Comparison of ENCODE assay signal across 8 mouse cellular contexts in the genomic region with DNA sequence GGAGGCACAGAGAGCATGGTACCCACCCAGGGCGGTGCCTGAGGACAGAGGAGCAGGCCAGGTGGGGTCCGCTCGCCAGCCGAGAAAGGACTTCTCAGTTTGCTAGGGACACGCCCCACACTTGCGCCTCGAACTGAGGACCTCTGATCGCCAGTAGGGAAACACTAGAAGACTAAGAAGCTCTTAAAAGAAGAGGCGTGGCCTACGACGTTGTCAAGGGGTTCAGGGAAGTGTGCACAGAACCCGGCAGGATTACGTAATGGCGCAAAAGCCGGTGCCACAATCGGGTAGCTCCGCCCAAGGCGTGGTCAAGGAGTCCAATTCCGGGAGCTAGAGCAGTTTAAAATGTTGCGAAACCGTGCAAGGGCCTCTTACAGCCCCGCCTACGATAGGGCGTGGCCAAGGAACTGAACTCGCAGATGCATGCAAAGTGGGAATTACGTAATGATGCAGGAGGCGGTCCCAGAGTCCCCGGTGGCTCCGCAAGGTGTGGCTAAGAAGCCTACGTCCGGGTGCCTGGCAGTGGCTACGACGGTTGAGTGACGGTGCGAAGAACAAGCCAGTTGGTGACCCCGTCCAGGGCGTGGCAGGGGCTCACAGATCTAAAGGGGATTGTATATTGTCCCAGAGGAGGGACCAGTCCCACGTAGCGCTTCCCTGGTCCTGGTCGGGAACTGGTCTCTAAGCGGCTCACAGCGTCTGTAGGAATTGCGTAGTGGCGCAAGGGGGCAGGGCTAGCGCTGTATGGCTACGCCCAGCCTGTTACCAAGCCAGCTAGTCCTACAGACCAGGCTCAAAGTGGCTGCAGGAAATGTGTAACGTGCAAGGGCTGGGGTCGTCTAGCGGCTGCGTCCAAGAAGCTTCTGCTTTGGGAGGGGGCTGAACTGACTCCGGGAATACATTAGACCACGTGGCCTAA. TPM values are rescaled to one million over a fixed set of nuclear protein-coding genes. Genes with fewer than 3 reads are reported as not detected.
DNase-seq lines count a peak whose midpoint lies in the region; ATAC-seq and TF ChIP-seq lines count a peak whose summit lies in the region.

A gene (plus strand): TSS at position 482 of the 919 bp plus-strand sequence.

- peak within 1 kb of the TSS; percentile 86 for H3K27ac ChIP-seq in CH12.LX (ENCODE audit: insufficient read depth, low read depth)
- H3K27ac ChIP-seq in forebrain, embryonic 11.5 days (ENCODE audit: low read depth, low read length), result peak within 1 kb of the TSS; percentile 94
- H3K27ac ChIP-seq in heart, embryonic 16.5 days (ENCODE audit: low read length), result peak within 1 kb of the TSS; percentile 98
- H3K27ac ChIP-seq in liver, embryonic 15.5 days (replicated peaks), result peak within 1 kb of the TSS; percentile 94
- H3K27ac ChIP-seq in neural tube, embryonic 12.5 days, result peak within 1 kb of the TSS; percentile 92

- H3K4me1 ChIP-seq in CH12.LX (ENCODE audit: control insufficient read depth in 1 of 2, insufficient read depth in 2 of 2), result peaks cover 10 to 31% of the 10 kb centered on the region in 2 experiments
- peaks cover 5% of the 10 kb centered on the region; the same call in 1 of the 2 replicates for H3K4me1 ChIP-seq in forebrain, embryonic 11.5 days (replicated peaks; ENCODE audit: control insufficient read depth, insufficient read depth, low read length)
- H3K4me1 ChIP-seq in heart, embryonic 16.5 days (ENCODE audit: control insufficient read depth, insufficient read depth, low read length), result peaks cover 7% of the 10 kb centered on the region
- peaks cover 50% of the 10 kb centered on the region for H3K4me1 ChIP-seq in liver, embryonic 15.5 days (replicated peaks)
- peaks cover 21% of the 10 kb centered on the region for H3K4me1 ChIP-seq in neural tube, embryonic 12.5 days

- no peak for TF ChIP-seq RAD21 in CH12.LX (IDR thresholded peaks at IDR 0.05; ENCODE audit: low read depth, low read length)

- dilution Hi-C loops in CH12.LX (cut with MboI; ENCODE audit: extremely low pct_ligation_motif_present, extremely low pct_unique_long_range_greater_than_20kb, low sequenced_read_pairs), result no loop called here

- H3K79me2 ChIP-seq in CH12.LX (replicated peaks; ENCODE audit: control insufficient read depth, extremely low read depth, insufficient read depth, poor library complexity, severe bottlenecking), result no peaks in the 10 kb centered on the region; the same call in 1 of the 2 replicates

- H3K9ac ChIP-seq in CH12.LX (ENCODE audit: insufficient read depth, low read depth), result peak within 1 kb of the TSS; percentile 82
- peak within 1 kb of the TSS; percentile 69 for H3K9ac ChIP-seq in forebrain, embryonic 11.5 days (ENCODE audit: low read length)
- H3K9ac ChIP-seq in heart, embryonic 16.5 days (ENCODE audit: low read length), result peak within 1 kb of the TSS; percentile 81
- H3K9ac ChIP-seq in liver, embryonic 15.5 days, result peak within 1 kb of the TSS; percentile 74
- H3K9ac ChIP-seq in neural tube, embryonic 12.5 days, result peak within 1 kb of the TSS; percentile 70

- peak; percentile 89 for ATAC-seq in forebrain, embryonic 11.5 days (replicated peaks; ENCODE audit: low FRiP score)
- ATAC-seq in heart, embryonic 16.5 days (replicated peaks; ENCODE audit: extremely low read depth, insufficient read depth, low FRiP score), result peak; percentile 87
- peak; percentile 86 for ATAC-seq in liver, embryonic 15.5 days (ENCODE audit: insufficient read depth)
- ATAC-seq in neural tube, embryonic 12.5 days (ENCODE audit: low FRiP score, low read depth), result peak; percentile 85

- H3K36me3 ChIP-seq in CH12.LX (replicated peaks in 1 of 2; ENCODE audit: control insufficient read depth in 1 of 2, insufficient read depth in 1 of 2, low read length in 1 of 2), result peaks cover 2 to 18% of the 10 kb centered on the region in 2 experiments
- no peaks in the 10 kb centered on the region for H3K36me3 ChIP-seq in forebrain, embryonic 11.5 days (ENCODE audit: control insufficient read depth, insufficient read depth, low read length)
- H3K36me3 ChIP-seq in heart, embryonic 16.5 days (ENCODE audit: control insufficient read depth, insufficient read depth), result 0 out of 2 replicates have a peak, but pooled peaks cover 3% of the 10 kb centered on the region
- no peaks in the 10 kb centered on the region; the same call in 1 of the 2 replicates for H3K36me3 ChIP-seq in liver, embryonic 15.5 days (replicated peaks)
- no peaks in the 10 kb centered on the region for H3K36me3 ChIP-seq in neural tube, embryonic 12.5 days

- peak within 1 kb of the TSS; percentile 66 to 73 (median 67) for H3K4me3 ChIP-seq in CH12.LX (replicated peaks in 1 of 3; ENCODE audit: low read depth in 2 of 3, low read length in 2 of 3, poor library complexity in 1 of 3)
- peak within 1 kb of the TSS; percentile 57 for H3K4me3 ChIP-seq in forebrain, embryonic 11.5 days (ENCODE audit: low read depth, low read length)
- H3K4me3 ChIP-seq in heart, embryonic 16.5 days (ENCODE audit: low read length), result peak within 1 kb of the TSS; percentile 75
- H3K4me3 ChIP-seq in liver, embryonic 15.5 days (replicated peaks), result peak within 1 kb of the TSS; percentile 69
- H3K4me3 ChIP-seq in neural tube, embryonic 12.5 days, result peak within 1 kb of the TSS; percentile 56

- no peaks in the 10 kb centered on the region for H3K9me3 ChIP-seq in CH12.LX (replicated peaks; ENCODE audit: low read length)
- H3K9me3 ChIP-seq in forebrain, embryonic 11.5 days (ENCODE audit: control insufficient read depth, low read length), result no peaks in the 10 kb centered on the region
- no peaks in the 10 kb centered on the region for H3K9me3 ChIP-seq in heart, embryonic 16.5 days (replicated peaks; ENCODE audit: control insufficient read depth, low read length)
- H3K9me3 ChIP-seq in liver, embryonic 15.5 days (replicated peaks), result no peaks in the 10 kb centered on the region
- no peaks in the 10 kb centered on the region for H3K9me3 ChIP-seq in neural tube, embryonic 12.5 days

- in situ Hi-C loops in CH12.LX (cut with MboI; ENCODE audit: low pct_ligation_motif_present, low pct_unique_long_range_greater_than_20kb, low sequenced_read_pairs), result no loop called here

- no peak for TF ChIP-seq EP300 in CH12.LX (IDR thresholded peaks at IDR 0.05; ENCODE audit: low read length)

- DNase-seq in CH12.LX (ENCODE audit: extremely low read depth), result peak; percentile 100
- peak; percentile 100 for DNase-seq in c-Kit-positive CD71-positive TER-119-negative erythroid progenitor cells, embryonic 14.5 days (ENCODE audit: low read depth)
- peak; percentile 99 for DNase-seq in forebrain, embryonic 11.5 days (ENCODE audit: low spot score)
- DNase-seq in kidney, postnatal 36 days, result peak; percentile 100
- DNase-seq in telencephalon, adult 2 months (ENCODE audit: low read depth, low spot score), result peak; percentile 100

- peaks cover 24% of the 10 kb centered on the region for H3K27me3 ChIP-seq in CH12.LX (replicated peaks)
- H3K27me3 ChIP-seq in forebrain, embryonic 11.5 days (ENCODE audit: control insufficient read depth, insufficient read depth, low read length), result no peaks in the 10 kb centered on the region; the same call in 1 of the 2 replicates
- H3K27me3 ChIP-seq in heart, embryonic 16.5 days (ENCODE audit: control insufficient read depth, insufficient read depth, low read length), result no peaks in the 10 kb centered on the region
- H3K27me3 ChIP-seq in liver, embryonic 15.5 days, result peaks cover 15% of the 10 kb centered on the region
- no peaks in the 10 kb centered on the region for H3K27me3 ChIP-seq in neural tube, embryonic 12.5 days (replicated peaks)

- peak; percentile 77 for TF ChIP-seq POLR2A in CH12.LX (IDR thresholded peaks at IDR 0.05; ENCODE audit: low read depth, low read length)

- H3K4me2 ChIP-seq in CH12.LX (ENCODE audit: insufficient read depth, low read depth, poor library complexity, severe bottlenecking), result peak within 1 kb of the TSS; percentile 84
- peak within 1 kb of the TSS; percentile 75 for H3K4me2 ChIP-seq in forebrain, embryonic 11.5 days (ENCODE audit: low read depth, low read length, severe bottlenecking)
- H3K4me2 ChIP-seq in heart, embryonic 16.5 days (ENCODE audit: low read depth, low read length), result peak within 1 kb of the TSS; percentile 64
- peak within 1 kb of the TSS; percentile 94 for H3K4me2 ChIP-seq in liver, embryonic 15.5 days
- peak within 1 kb of the TSS; percentile 83 for H3K4me2 ChIP-seq in neural tube, embryonic 12.5 days (replicated peaks)

- WGBS in forebrain, embryonic 11.5 days, result under 1% methylated on average over 52 of the region's 52 CpGs
- under 1% methylated on average over 52 of the region's 52 CpGs for WGBS in heart, embryonic 16.5 days
- WGBS in liver, embryonic 15.5 days (ENCODE audit: insufficient replicate concordance), result under 1% methylated on average over 52 of the region's 52 CpGs
- under 1% methylated on average over 52 of the region's 52 CpGs for WGBS in neural tube, embryonic 12.5 days

- TF ChIP-seq CTCF in CH12.LX (conservative IDR thresholded peaks at IDR 0.05 in 1 of 2, IDR thresholded peaks at IDR 0.05 in 1 of 2; ENCODE audit: low read depth in 2 of 2, low read length in 2 of 2), result no peak

TF ChIP-seq in CH12.LX, 34 proteins besides CTCF, POLR2A, EP300 and RAD21 (continues in another document):
- TF ChIP-seq MXI1 (IDR thresholded peaks at IDR 0.05; ENCODE audit: low read depth, low read length) (peak; percentile 77), NELFE (IDR thresholded peaks at IDR 0.05; ENCODE audit: low read depth, low read length) (peak; percentile 74), JUN (IDR thresholded peaks at IDR 0.05; ENCODE audit: insufficient read depth, low read depth, low read length) (peak; percentile 65), RCOR1 (conservative IDR thresholded peaks at IDR 0.05; ENCODE audit: low read depth, low read length) (no peak), JUND (conservative IDR thresholded peaks at IDR 0.05; ENCODE audit: low read depth, low read length) (peak; percentile 62; the same call in 1 of the 2 replicates), MAFK (IDR thresholded peaks at IDR 0.05; ENCODE audit: insufficient replicate concordance, low read length) (no peak), TBP (conservative IDR thresholded peaks at IDR 0.05; ENCODE audit: low read depth, low read length) (peak; percentile 60; the same call in 1 of the 2 replicates), CHD2 (IDR thresholded peaks at IDR 0.05; ENCODE audit: low read length) (0 out of 2 replicates have a peak, but pooled peaks have one; percentile 14), ZMIZ1 (IDR thresholded peaks at IDR 0.05; ENCODE audit: low read depth, low read length) (peak; percentile 79; the same call in 1 of the 2 replicates), ZC3H11A (IDR thresholded peaks at IDR 0.05; ENCODE audit: low read depth, low read length) (no peak), MAX (IDR thresholded peaks at IDR 0.05; ENCODE audit: low read length) (peak; percentile 75)

RNA-seq across cellular contexts. Expression of the gene that starts here (rescaled TPM):
- total RNA-seq in CH12.LX (2012; rRNA removed) (36.0 and 37.1 TPM in 2 replicates), CH12.LX (2014; rRNA removed) (31.2 and 36.6 TPM in 2 replicates)
- 29.2 and 32.1 TPM in 2 replicates for polyA plus RNA-seq in CH12.LX (2012; ENCODE audit: insufficient read length, low read depth)
- polyA plus RNA-seq in forebrain, embryonic 11.5 days (2014; fragmentation: Nextera tagmentation; extraction: Ambion mirVana), result 38.9 and 39.1 TPM in 2 replicates
- 74.5 and 78.6 TPM in 2 replicates for polyA plus RNA-seq in heart, embryonic 16.5 days (2015; fragmentation: Nextera tagmentation; extraction: Ambion mirVana)
- polyA plus RNA-seq in liver, embryonic 15.5 days (2015; fragmentation: Nextera tagmentation; extraction: Ambion mirVana), result 26.6 and 27.1 TPM in 2 replicates
- 51.6 and 56.3 TPM in 2 replicates for polyA plus RNA-seq in neural tube, embryonic 12.5 days (2016; fragmentation: Nextera tagmentation; extraction: Ambion mirVana)

Comparison
In these comparisons a context has a peak if more than half of its experiments do, and no peak if none do; other contexts are left out.
1. Peak in every context shown above with its lines: DNase-seq, ATAC-seq, H3K4me3 ChIP-seq and H3K27ac ChIP-seq.